Mouse (Mus musculus): ENCODE measurements around the gene Fam135a.
"Not testable (repeated sequence)": the region's sequence is repeated elsewhere in the genome, so short reads cannot be mapped to it uniquely, and the experiment has no call there.

The Fam135a gene

GRCm38 (mm10) chr1:24068830-24069229 lies 31.3 kb downstream of the Fam135a start:
- no peak for DNase-seq (ENCODE audit: low spot score in 2 of 2)

GRCm38 (mm10) chr1:24066706-24067105 lies 33.4 kb downstream of the Fam135a start:
- DNase-seq (ENCODE audit: low spot score in 2 of 2): no peak

- DNase-seq (ENCODE audit: low spot score in 2 of 2): no peak
These were observed 44.4 kb downstream of the Fam135a start for GRCm38 (mm10) chr1:24055706-24056105.

GRCm38 (mm10) chr1:24046730-24047510 lies 53.2 kb downstream of the Fam135a start:
- no peak for DNase-seq (ENCODE audit: low spot score in 2 of 2)

- no peak for DNase-seq (ENCODE audit: low spot score in 2 of 2)
These were observed 54.5 kb downstream of the Fam135a start for GRCm38 (mm10) chr1:24045627-24046026.

- no peak for DNase-seq (ENCODE audit: low spot score in 2 of 2)
These were observed 57.1 kb downstream of the Fam135a start for GRCm38 (mm10) chr1:24043007-24043406.

GRCm38 (mm10) chr1:24033759-24034423 lies 66.2 kb downstream of the Fam135a start:
- DNase-seq (ENCODE audit: low spot score in 2 of 2): no peak

- no peak for DNase-seq (ENCODE audit: low spot score in 2 of 2)
These were observed 89.3 kb downstream of the Fam135a start for GRCm38 (mm10) chr1:24010821-24011220.

GRCm38 (mm10) chr1:24010016-24010415 lies 90.1 kb downstream of the Fam135a start:
- no peak for DNase-seq (ENCODE audit: low spot score in 2 of 2)

GRCm38 (mm10) chr1:24007621-24008020 lies 92.5 kb downstream of the Fam135a start:
- DNase-seq (ENCODE audit: low spot score in 2 of 2): no peak

- DNase-seq (ENCODE audit: low spot score in 2 of 2): peak; percentile 90 to 91
These were observed 94.9 kb downstream of the Fam135a start, which contains the start of gene Sdhaf4 for GRCm38 (mm10) chr1:24005070-24005804. Gene Sdhaf4, minus strand, starts transcription at chr1:24005656.

GRCm38 (mm10) chr1:23999318-23999717 lies 100.8 kb downstream of the Fam135a start:
- DNase-seq (ENCODE audit: low spot score in 2 of 2): no peak

- DNase-seq (ENCODE audit: low spot score in 2 of 2): no peak
These were observed 101.3 kb downstream of the Fam135a start for GRCm38 (mm10) chr1:23998866-23999265.

GRCm38 (mm10) chr1:23998120-23998810 lies 101.9 kb downstream of the Fam135a start:
- no peak for DNase-seq (ENCODE audit: low spot score in 2 of 2)

- DNase-seq (ENCODE audit: low spot score in 2 of 2): no peak
These were observed 102.6 kb downstream of the Fam135a start for GRCm38 (mm10) chr1:23997493-23997892.

- no peak for DNase-seq (ENCODE audit: low spot score in 2 of 2)
These were observed 104.7 kb downstream of the Fam135a start for GRCm38 (mm10) chr1:23995420-23995819.

- no peak for DNase-seq (ENCODE audit: low spot score in 2 of 2)
These were observed 117.0 kb downstream of the Fam135a start for GRCm38 (mm10) chr1:23983118-23983517.

GRCm38 (mm10) chr1:23978281-23978680 lies 121.9 kb downstream of the Fam135a start:
- no peak for DNase-seq (ENCODE audit: low spot score in 2 of 2)

GRCm38 (mm10) chr1:23971159-23971558 lies 129.0 kb downstream of the Fam135a start:
- not testable (repeated sequence) for DNase-seq (ENCODE audit: low spot score in 2 of 2)

GRCm38 (mm10) chr1:23968027-23968725 lies 132.0 kb downstream of the Fam135a start:
- DNase-seq (ENCODE audit: low spot score in 2 of 2): no peak

- no peak for DNase-seq (ENCODE audit: low spot score in 2 of 2)
These were observed 133.9 kb downstream of the Fam135a start for GRCm38 (mm10) chr1:23966226-23966625.

All from urinary bladder, postnatal 4 days (tissue).